Mouse (Mus musculus) ES-E14 (cell line): ENCODE measurements at regions not wholly inside any gene's neighbourhood (a gene's known extent, or its start where the extent isn't known, plus 50 kb on each side); places are given as distances from the start of the nearest gene placed in this dataset.

Experiments used
- CHD2 ChIP-seq: IDR thresholded peaks from 2 replicates; pipeline ENCODE4 v1.6.1; 2014; ENCODE audit warnings: mild to moderate bottlenecking, low read depth, low read length, inconsistent platforms
- HCFC1 ChIP-seq: IDR thresholded peaks from 2 replicates; pipeline ENCODE4 v1.6.1; 2012; ENCODE audit warnings: low read length, inconsistent platforms, borderline replicate concordance; ENCODE audit not compliant: insufficient read depth
- MAFK ChIP-seq: IDR thresholded peaks from 2 replicates; pipeline ENCODE4 v1.6.1; 2014; ENCODE audit warnings: mild to moderate bottlenecking, low read depth, low read length, inconsistent platforms; ENCODE audit not compliant: insufficient read depth
- ZC3H11A ChIP-seq: IDR thresholded peaks from 2 replicates; pipeline ENCODE4 v1.6.1; 2012; ENCODE audit warnings: low read depth, mild to moderate bottlenecking, inconsistent platforms, low read length, borderline replicate concordance

DNA sequence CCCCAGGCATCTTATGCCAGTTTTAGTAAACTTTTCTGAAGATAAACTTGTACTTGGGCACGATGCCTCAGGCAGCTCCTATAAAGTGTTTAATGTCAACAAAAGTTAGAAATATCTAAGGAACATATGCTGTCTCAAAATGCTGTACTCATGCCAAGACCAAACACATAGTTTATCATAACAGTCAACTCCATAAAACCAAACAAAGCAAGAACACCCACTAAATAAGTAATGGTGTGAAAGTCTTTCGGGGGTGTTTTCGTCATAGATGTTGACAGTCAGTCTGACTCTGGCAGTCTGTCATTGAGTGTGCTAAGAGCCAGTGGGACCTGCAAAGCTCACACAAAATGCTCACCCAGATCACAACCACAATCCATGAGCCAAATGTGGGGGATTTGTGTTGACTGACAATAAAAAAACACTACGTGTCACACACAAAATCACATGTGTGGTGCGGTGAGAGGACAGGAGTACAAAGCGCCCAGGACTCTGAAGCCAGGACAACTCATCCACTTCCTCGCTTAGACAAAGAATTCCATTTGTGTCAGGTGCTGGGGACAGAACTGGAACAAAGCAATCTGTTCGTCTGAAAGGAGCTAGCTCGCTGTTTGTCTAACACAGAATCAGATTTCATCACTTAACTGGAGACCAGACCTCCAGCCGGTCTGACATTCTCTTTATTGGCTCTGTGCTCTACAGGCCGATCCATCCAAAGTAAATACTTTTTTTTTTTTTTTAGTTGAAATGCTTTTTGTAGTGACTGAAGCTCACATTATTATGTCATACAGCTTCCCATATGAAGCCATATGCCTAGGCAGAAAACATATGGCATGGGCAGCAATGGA lies 121.3 kb upstream of the Atp5g3 start:
- TF ChIP-seq MAFK: no peak
- no peak for TF ChIP-seq HCFC1
- TF ChIP-seq CHD2: no peak
- TF ChIP-seq ZC3H11A: no peak
